Mouse (Mus musculus): ENCODE results near the gene Plcb1. TPM values are rescaled to one million over a fixed set of nuclear protein-coding genes. Genes with fewer than 3 reads are reported as not detected.

The Plcb1 gene
- polyA plus RNA-seq, 1 experiment from 2014 or later = 34.5 TPM

GRCm38 (mm10) chr2:134851189-134852171 is 65.6 kb downstream of the Plcb1 start:
- no peaks in the 10 kb centered on the region for H3K9me3 ChIP-seq (ENCODE audit: control insufficient read depth, low read length)
- no peak overlapping the region for H3K27ac ChIP-seq (ENCODE audit: low read depth, low read length)
- WGBS = 74% methylated on average over 13 of the region's 13 CpGs
- no peaks in the 10 kb centered on the region; the same call in 1 of the 2 replicates for H3K4me1 ChIP-seq (ENCODE audit: control insufficient read depth, insufficient read depth, low read length)
- H3K4me3 ChIP-seq (ENCODE audit: low read length) = no peak overlapping the region
- no peaks in the 10 kb centered on the region for H3K36me3 ChIP-seq (ENCODE audit: control insufficient read depth, insufficient read depth, low read length)
- H3K9ac ChIP-seq (ENCODE audit: low read depth, low read length) = no peak overlapping the region
- no peak overlapping the region for H3K4me2 ChIP-seq (replicated peaks; ENCODE audit: low read depth, low read length)
- H3K27me3 ChIP-seq (ENCODE audit: control insufficient read depth, insufficient read depth, low read length) = no peaks in the 10 kb centered on the region
- no peak; the same call in 1 of the 2 replicates for ATAC-seq (ENCODE audit: low FRiP score, low TSS enrichment)

GRCm38 (mm10) chr2:134856239-134856638 is 70.4 kb downstream of the Plcb1 start:
- Histone ChIP-seq H3K9ac (ENCODE audit: low read depth, low read length) (no peak overlapping the region), H3K27me3 (ENCODE audit: control insufficient read depth, insufficient read depth, low read length) (no peaks in the 10 kb centered on the region), H3K4me1 (ENCODE audit: control insufficient read depth, insufficient read depth, low read length) (no peaks in the 10 kb centered on the region; the same call in 1 of the 2 replicates), H3K36me3 (ENCODE audit: control insufficient read depth, insufficient read depth, low read length) (no peaks in the 10 kb centered on the region), H3K9me3 (ENCODE audit: control insufficient read depth, low read length) (no peaks in the 10 kb centered on the region), H3K4me2 (replicated peaks; ENCODE audit: low read depth, low read length) (no peak overlapping the region), H3K4me3 (ENCODE audit: low read length) (no peak overlapping the region), H3K27ac (ENCODE audit: low read depth, low read length) (no peak overlapping the region)
- ATAC-seq (ENCODE audit: low FRiP score, low TSS enrichment) = no peak

- no peak overlapping the region for H3K4me3 ChIP-seq (ENCODE audit: low read length)
- ATAC-seq (ENCODE audit: low FRiP score, low TSS enrichment) = no peak
- no peaks in the 10 kb centered on the region for H3K36me3 ChIP-seq (ENCODE audit: control insufficient read depth, insufficient read depth, low read length)
- H3K4me2 ChIP-seq (replicated peaks; ENCODE audit: low read depth, low read length) = no peak overlapping the region
- H3K27me3 ChIP-seq (ENCODE audit: control insufficient read depth, insufficient read depth, low read length) = no peaks in the 10 kb centered on the region
- no peak overlapping the region for H3K27ac ChIP-seq (ENCODE audit: low read depth, low read length)
- no peaks in the 10 kb centered on the region; the same call in 1 of the 2 replicates for H3K4me1 ChIP-seq (ENCODE audit: control insufficient read depth, insufficient read depth, low read length)
- H3K9me3 ChIP-seq (ENCODE audit: control insufficient read depth, low read length) = no peaks in the 10 kb centered on the region
- no peak overlapping the region for H3K9ac ChIP-seq (ENCODE audit: low read depth, low read length)
- WGBS = 55% methylated on average over 2 of the region's 2 CpGs
Observed at GRCm38 (mm10) chr2:134856691-134857090, 70.8 kb downstream of the Plcb1 start.

DNA sequence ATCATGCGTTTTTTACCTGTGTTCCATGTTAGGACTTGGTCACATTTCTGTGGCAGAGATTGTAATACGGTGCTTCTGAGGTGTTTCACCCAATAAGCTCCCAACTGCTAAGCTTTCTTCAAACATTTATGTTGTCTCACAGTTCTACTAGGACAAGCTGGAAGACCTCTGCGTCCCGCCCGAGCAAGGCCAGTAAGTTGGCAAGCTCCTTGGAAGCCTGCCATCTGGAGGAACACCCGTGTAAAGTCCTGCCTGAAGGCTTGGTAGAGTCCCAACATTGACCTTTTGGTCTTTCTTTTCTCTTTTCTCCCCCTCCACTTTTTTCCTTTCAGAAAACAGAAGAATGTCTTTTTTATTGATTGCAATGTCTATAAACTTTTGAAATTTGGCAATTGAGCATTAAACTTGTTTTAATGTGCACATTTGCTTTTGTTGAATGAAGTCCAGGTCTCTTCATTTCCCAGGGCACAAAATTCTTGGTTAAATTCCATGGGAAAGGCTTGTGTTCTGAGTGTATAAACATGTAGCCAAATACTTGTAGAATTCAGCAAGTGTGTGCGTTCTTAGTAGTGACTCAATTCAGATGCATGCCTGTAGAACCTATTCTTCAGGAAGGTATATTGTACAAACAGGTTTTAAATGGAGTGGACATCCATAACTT is 79.2 kb downstream of the Plcb1 start:
- Histone ChIP-seq H3K27me3 (ENCODE audit: control insufficient read depth, insufficient read depth, low read length) (no peaks in the 10 kb centered on the region), H3K9ac (ENCODE audit: low read depth, low read length) (no peak overlapping the region), H3K4me3 (ENCODE audit: low read length) (no peak overlapping the region), H3K4me1 (ENCODE audit: control insufficient read depth, insufficient read depth, low read length) (no peaks in the 10 kb centered on the region), H3K4me2 (replicated peaks; ENCODE audit: low read depth, low read length) (no peak overlapping the region), H3K36me3 (ENCODE audit: control insufficient read depth, insufficient read depth, low read length) (no peaks in the 10 kb centered on the region), H3K9me3 (ENCODE audit: control insufficient read depth, low read length) (no peaks in the 10 kb centered on the region), H3K27ac (ENCODE audit: low read depth, low read length) (no peak overlapping the region)
- 76% methylated on average over 7 of the region's 7 CpGs for WGBS
- ATAC-seq (ENCODE audit: low FRiP score, low TSS enrichment) = no peak

- H3K9me3 ChIP-seq (ENCODE audit: control insufficient read depth, low read length) = no peaks in the 10 kb centered on the region
- no peak overlapping the region for H3K27ac ChIP-seq (ENCODE audit: low read depth, low read length)
- H3K36me3 ChIP-seq (ENCODE audit: control insufficient read depth, insufficient read depth, low read length) = no peaks in the 10 kb centered on the region
- no peaks in the 10 kb centered on the region for H3K4me1 ChIP-seq (ENCODE audit: control insufficient read depth, insufficient read depth, low read length)
- H3K4me3 ChIP-seq (ENCODE audit: low read length) = no peak overlapping the region
- 76% methylated on average over 6 of the region's 6 CpGs for WGBS
- no peaks in the 10 kb centered on the region for H3K27me3 ChIP-seq (ENCODE audit: control insufficient read depth, insufficient read depth, low read length)
- no peak overlapping the region for H3K4me2 ChIP-seq (replicated peaks; ENCODE audit: low read depth, low read length)
- no peak overlapping the region for H3K9ac ChIP-seq (ENCODE audit: low read depth, low read length)
- no peak for ATAC-seq (ENCODE audit: low FRiP score, low TSS enrichment)
Observed at GRCm38 (mm10) chr2:134867381-134867780, 81.5 kb downstream of the Plcb1 start.

DNA sequence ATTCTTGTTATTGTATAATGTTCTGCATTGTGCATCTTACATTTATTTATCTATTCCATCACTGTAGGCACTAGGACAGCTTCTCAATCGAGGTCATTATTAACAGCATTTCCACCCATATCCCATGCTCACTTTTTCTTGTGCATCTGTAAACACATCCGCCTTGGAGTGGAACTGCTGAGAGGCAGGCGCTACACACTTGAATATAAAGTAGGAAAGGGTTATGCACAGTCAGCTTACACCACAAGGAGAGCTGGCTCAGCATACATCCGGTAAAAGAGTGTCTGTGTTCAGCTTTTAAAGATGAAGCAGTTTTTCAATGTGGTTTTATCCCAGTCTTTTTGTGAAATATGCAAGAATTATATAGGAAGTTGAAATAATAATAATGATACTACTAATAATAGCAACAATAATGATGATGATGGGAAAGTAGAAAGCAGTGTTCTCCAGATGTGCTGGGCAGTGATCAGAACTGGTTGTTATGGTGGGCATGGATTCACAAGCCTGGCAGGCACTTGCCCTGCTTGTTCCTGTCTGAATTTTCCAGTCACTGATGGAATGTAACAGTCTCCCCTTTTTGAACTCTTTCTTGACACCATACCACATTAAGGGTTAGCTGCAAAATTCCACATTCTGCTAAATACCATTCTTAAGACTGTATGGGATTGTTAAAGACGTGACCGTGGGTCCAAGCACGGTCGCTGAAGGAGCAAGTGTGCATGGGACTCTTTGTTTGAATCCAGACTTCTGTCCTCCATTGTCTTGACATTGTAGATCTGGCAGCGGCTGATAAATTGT is 86.0 kb downstream of the Plcb1 start:
- no peak overlapping the region; the same call in 1 of the 2 replicates for H3K27ac ChIP-seq (ENCODE audit: low read depth, low read length)
- WGBS = 79% methylated on average over 9 of the region's 9 CpGs
- no peaks in the 10 kb centered on the region for H3K36me3 ChIP-seq (ENCODE audit: control insufficient read depth, insufficient read depth, low read length)
- H3K27me3 ChIP-seq (ENCODE audit: control insufficient read depth, insufficient read depth, low read length) = no peaks in the 10 kb centered on the region
- H3K9me3 ChIP-seq (ENCODE audit: control insufficient read depth, low read length) = no peaks in the 10 kb centered on the region
- H3K4me3 ChIP-seq (ENCODE audit: low read length) = no peak overlapping the region
- no peaks in the 10 kb centered on the region for H3K4me1 ChIP-seq (ENCODE audit: control insufficient read depth, insufficient read depth, low read length)
- H3K9ac ChIP-seq (ENCODE audit: low read depth, low read length) = no peak overlapping the region
- ATAC-seq (ENCODE audit: low FRiP score, low TSS enrichment) = no peak
- H3K4me2 ChIP-seq (replicated peaks; ENCODE audit: low read depth, low read length) = no peak overlapping the region

GRCm38 (mm10) chr2:134872490-134872781 is 86.6 kb downstream of the Plcb1 start:
- no peak overlapping the region for H3K4me2 ChIP-seq (replicated peaks; ENCODE audit: low read depth, low read length)
- H3K27ac ChIP-seq (ENCODE audit: low read depth, low read length) = no peak overlapping the region; the same call in 1 of the 2 replicates
- H3K4me1 ChIP-seq (ENCODE audit: control insufficient read depth, insufficient read depth, low read length) = no peaks in the 10 kb centered on the region
- no peak overlapping the region for H3K9ac ChIP-seq (ENCODE audit: low read depth, low read length)
- no peak overlapping the region for H3K4me3 ChIP-seq (ENCODE audit: low read length)
- no peak for ATAC-seq (ENCODE audit: low FRiP score, low TSS enrichment)
- no peaks in the 10 kb centered on the region for H3K36me3 ChIP-seq (ENCODE audit: control insufficient read depth, insufficient read depth, low read length)
- H3K9me3 ChIP-seq (ENCODE audit: control insufficient read depth, low read length) = no peaks in the 10 kb centered on the region
- no peaks in the 10 kb centered on the region for H3K27me3 ChIP-seq (ENCODE audit: control insufficient read depth, insufficient read depth, low read length)

DNA sequence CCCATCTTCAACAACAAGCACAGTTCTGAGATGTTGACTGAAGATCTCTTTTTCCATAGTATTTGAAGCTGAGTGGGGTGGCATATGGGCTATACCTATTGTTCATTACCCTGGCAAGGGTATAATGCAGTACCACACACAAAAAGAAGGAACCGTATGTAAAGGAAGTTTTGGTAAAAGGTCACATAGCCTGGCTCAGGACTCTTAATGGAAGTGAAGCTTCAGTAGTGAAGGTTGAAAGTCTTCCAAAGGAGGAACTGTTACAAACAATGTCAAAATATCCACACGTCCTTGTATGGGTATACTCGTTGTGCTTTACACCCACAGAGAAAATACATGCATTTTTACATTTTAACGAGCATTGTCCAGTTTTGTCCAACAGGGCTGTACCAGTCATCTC is 91.3 kb downstream of the Plcb1 start:
- no peaks in the 10 kb centered on the region for H3K27me3 ChIP-seq (ENCODE audit: control insufficient read depth, insufficient read depth, low read length)
- no peak overlapping the region for H3K27ac ChIP-seq (ENCODE audit: low read depth, low read length)
- H3K9me3 ChIP-seq (ENCODE audit: control insufficient read depth, low read length) = no peaks in the 10 kb centered on the region
- no peaks in the 10 kb centered on the region for H3K36me3 ChIP-seq (ENCODE audit: control insufficient read depth, insufficient read depth, low read length)
- ATAC-seq (ENCODE audit: low FRiP score, low TSS enrichment) = no peak
- no peak overlapping the region for H3K4me3 ChIP-seq (ENCODE audit: low read length)
- 86% methylated on average over 4 of the region's 4 CpGs for WGBS
- no peaks in the 10 kb centered on the region for H3K4me1 ChIP-seq (ENCODE audit: control insufficient read depth, insufficient read depth, low read length)
- H3K4me2 ChIP-seq (replicated peaks; ENCODE audit: low read depth, low read length) = no peak overlapping the region
- no peak overlapping the region for H3K9ac ChIP-seq (ENCODE audit: low read depth, low read length)

All from kidney, embryonic 14.5 days (tissue).